Mouse (Mus musculus) frontal cortex, adult (tissue): ENCODE results near the gene H2-Q7.
"Not testable (repeated sequence)": the region's sequence is repeated elsewhere in the genome, so short reads cannot be mapped to it uniquely, and the experiment has no call there.

Source experiments
- ATAC-seq: cut with Nextera tagmentation; 2 replicates; pipeline ENCODE4 v1.9.2; 2017; ENCODE audit warnings: mild to moderate bottlenecking, moderate library complexity, mixed read lengths; ENCODE audit not compliant: low TSS enrichment

The H2-Q7 gene

DNA sequence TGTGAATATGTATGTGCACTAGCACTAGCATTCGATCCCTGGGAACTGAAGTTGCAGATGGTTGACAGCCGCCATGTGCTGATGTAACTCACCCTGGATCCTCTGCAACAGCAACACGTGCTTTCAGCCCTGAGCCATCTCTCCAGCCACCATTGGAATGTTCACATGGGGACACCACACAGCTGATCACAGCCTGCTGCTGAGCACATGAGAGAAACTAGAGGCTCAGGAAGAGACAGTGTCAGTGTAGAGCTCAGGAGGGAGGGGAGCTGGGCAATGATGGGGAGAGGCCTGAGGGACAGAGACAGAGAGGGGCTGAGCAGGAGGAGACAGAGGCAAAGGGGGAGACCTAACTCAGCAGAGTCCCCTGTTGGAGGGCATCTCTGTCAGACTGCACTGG, 3.4 kb upstream of the H2-Q7 start:
- ATAC-seq: not testable (repeated sequence)

DNA sequence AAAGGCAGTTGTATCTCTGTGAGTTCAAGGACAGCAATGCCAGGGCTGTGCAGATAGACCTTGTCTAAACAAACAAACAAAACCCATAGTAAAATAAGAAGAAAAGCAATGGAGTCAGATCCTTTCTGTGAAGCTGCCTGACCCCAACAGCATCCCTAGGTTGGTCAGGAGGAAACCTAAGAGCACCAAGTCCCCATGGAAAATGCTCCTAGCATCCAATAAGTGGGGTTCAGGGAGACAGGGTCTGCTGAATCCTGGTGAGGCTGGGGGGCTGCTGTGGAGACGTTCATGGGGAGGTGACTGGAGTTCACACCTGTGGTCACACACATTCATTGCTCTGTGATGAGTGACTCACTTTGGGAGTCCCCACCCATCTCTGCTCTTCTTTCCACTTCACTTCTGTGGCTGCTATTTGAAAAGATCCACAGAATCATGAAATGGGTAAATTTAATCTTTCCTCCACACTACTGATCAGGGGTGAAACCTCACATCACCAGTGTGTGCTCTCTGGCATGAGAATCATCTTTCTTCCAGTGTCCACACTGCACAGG, 1.5 kb upstream of the H2-Q7 start:
- ATAC-seq: not testable (repeated sequence)

DNA sequence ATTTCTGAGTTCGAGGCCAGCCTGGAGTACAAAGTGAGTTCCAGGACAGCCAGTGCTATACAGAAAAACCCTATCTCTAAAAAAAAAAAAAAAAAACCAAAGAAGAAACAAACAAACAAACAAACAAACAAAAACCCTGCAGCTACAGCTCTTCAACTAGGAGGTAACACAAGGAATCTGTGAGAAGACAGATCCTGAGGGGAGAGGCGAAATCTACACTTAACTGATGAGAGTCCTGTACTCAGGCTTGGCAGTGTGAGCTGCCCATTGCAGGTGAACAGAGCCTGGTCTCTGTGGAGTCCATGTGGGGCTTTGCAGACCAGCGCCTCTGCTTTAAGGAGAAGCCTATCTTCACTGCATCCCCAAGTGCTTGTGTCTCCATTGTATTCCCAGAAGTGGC, 560 bp upstream of the H2-Q7 start:
- ATAC-seq: not testable (repeated sequence)

DNA sequence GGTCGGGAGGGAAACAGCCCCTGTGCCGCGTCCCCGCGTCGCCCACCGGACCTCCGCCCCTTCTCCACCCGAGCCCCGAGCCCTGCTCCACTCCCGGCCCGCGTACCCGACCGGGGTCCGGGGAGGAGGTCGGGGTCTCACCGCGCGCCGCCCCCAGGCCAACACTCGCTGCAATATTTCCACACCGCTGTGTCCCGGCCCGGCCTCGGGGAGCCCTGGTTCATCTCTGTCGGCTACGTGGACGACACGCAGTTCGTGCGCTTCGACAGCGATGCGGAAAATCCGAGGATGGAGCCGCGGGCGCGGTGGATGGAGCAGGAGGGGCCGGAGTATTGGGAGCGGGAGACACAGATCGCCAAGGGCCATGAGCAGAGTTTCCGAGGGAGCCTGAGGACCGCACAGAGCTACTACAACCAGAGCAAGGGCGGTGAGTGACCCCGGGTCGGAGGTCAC, 366 bp downstream of the H2-Q7 start:
- not testable (repeated sequence) for ATAC-seq

DNA sequence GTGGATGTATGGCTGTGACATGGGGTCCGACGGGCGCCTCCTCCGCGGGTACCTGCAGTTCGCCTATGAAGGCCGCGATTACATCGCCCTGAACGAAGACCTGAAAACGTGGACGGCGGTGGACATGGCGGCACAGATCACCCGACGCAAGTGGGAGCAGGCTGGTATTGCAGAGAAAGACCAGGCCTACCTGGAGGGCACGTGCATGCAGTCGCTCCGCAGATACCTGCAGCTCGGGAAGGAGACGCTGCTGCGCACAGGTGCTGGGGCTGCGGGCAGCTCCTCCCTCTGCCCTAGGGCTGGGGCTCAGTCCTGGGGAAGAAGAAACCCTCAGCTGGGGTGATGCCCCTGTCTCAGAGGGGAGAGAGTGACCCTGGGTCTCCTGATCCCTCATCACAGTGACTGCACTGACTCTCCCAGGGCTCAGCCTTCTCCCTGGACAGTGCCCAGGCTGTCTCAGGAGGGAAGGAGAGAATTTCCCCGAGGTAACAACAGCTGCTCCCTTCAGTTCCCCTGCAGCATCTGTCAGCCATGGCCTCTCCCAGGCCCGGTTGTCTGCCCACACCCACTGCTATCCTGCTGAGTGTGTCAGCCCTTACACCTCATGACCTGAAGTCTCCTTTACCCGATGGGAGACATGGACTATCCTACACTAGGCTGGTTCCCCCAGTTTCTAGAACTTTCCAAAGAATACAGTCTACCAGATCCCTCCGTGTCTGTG, 1.1 kb downstream of the H2-Q7 start:
- not testable (repeated sequence) for ATAC-seq

- not testable (repeated sequence) for ATAC-seq
Observed at GRCm38 (mm10) chr17:35442376-35442775, 3.4 kb downstream of the H2-Q7 start.

- not testable (repeated sequence) for ATAC-seq
Observed at GRCm38 (mm10) chr17:35444510-35444909, 5.6 kb downstream of the H2-Q7 start.

DNA sequence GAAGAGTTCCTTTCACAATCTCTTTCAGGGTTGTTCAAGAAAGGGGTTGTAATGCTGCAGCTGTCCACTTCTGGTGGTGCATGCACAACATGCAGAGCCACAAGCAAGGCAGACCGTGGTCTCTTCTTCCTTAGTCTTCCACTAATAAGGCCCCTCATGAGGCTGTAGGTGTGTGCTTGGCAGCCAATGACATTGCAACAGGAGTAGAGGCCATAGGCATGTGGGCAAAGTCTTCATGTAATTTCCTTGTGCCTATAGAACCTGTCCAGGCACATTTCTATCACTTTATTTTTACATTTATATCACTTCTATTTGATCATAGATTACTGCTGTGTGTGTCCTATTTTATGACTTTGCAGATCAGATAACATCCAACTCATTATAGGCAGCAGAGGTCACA, 19.3 kb downstream of the H2-Q7 start:
- ATAC-seq: not testable (repeated sequence)

DNA sequence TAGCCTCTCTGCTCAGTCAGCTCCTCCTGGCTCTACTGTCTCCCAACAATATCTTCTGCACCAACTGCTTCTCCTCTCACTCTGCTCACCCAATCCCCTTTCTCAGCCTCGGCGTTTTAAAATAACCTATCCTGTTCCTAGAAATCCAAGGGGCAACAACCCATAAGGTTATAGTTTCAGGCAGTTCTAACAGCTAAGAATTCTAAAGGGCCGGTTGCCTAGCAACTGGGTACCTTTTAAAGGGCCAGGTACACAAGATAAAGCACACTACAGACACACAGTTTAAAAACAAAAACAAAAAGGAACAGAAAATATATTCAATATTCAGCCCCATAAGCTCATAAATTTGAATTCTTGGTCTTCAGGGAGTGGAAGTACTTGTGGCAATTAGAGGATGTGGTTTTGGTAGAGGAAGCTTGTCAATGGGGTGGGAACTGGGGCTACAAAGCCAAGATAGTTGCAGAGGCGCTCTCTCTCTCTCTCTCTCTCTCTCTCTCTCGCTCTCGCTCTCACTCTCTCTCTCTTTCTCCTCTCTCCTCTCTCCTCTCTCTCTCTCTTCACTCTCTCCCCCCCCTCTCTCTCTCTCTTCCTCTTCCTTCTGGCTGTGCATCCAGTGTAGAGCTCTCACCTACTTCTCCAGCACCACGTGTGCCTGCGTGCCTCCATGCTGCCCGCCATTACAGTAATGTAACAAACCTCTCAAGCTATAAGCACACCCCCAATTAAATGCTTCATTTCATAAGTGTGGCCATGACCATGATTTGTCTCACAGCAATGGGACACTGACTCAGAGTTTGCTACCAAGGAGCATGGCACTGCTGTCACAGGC, 21.8 kb downstream of the H2-Q7 start:
- ATAC-seq: not testable (repeated sequence)

DNA sequence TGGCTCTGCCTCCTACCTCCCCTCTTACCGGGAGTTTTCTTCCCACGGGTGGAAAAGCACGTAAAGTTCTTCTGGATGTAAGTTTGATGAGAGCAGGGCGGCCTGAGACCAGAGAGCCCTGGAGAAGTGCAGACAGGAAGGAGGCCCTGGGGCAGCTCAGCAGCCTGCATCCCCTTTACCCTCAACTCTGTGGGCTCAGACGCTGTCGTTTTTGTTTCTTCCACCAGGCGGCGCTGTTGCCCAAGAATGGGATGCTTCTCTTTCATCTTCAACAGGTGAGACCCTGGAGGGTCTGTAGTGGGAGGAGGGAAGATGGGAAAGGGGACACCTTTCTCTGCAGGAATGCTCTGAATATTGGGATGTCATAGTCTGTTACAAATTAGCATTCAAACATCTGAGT, 26.7 kb downstream of the H2-Q7 start:
- not testable (repeated sequence) for ATAC-seq

- ATAC-seq: not testable (repeated sequence)
Observed at GRCm38 (mm10) chr17:35468936-35469335, 30.0 kb downstream of the H2-Q7 start.

GRCm38 (mm10) chr17:35469842-35470751, 31.1 kb downstream of the H2-Q7 start, which contains the start of gene H2-Q10:
Gene H2-Q10, plus strand, starts transcription at chr17:35470089.
- no peak for ATAC-seq

DNA sequence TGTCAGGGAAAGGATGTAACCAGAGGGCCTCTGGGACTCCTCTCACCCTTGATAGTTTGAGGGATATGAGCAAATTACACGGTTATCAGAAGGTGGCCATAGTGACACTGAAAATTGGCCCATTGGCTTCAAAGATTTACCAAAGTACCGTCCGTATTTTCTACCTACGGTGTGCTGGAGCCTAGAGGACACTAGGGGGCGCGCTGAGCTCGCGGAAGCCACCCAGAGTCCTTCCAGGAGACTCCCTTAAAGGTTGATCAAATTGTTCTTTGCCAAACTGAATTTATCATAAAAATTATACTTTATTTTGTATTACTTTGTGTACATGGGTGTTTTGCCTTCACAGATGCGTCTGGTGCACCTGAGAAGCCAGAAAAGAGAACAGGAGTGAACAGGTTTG, 45.1 kb downstream of the H2-Q7 start:
- peak; percentile 72 for ATAC-seq

- no peak for ATAC-seq
Observed at GRCm38 (mm10) chr17:35485702-35486101, 46.7 kb downstream of the H2-Q7 start.

DNA sequence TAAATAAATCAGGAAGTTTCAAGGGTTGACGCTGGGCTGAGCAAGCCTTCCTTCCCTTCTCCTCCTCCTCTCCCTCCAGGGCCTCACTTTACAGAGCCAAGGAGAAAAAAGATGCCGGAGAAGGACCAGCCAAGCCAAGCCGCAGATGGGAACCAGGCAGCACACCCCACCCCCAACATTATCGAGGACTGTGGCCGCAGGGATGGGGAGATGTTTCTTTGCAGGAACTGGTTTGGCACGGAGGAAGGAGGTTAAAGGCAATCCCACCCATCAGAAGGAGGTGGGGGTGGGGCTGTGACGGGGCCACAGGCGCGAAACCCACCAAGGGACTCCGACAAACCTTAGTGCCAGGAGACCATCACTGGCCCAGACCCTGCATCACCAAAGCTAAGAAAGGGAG, 47.8 kb downstream of the H2-Q7 start:
- no peak for ATAC-seq

- no peak for ATAC-seq
Observed at GRCm38 (mm10) chr17:35488041-35488440, 49.1 kb downstream of the H2-Q7 start.

DNA sequence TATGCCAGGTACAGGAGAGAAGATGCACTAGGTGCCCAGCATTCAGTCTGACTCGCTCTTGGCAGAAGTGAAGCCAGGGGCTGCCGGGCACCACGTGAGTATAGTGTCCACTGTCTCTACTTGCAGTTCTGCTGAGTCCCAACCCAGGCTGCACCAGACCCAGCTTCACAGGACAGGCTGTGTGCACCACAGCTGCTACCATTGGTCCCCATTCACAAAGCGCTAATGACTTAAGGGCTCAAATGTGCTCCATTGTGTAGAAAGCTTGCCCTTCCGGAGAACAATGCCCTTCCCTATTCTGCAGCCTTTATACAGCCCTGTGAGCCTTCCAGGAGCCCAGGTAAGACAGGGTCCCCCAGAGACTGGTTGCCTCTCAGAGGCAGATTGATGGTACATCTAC, 51.4 kb downstream of the H2-Q7 start:
- ATAC-seq: no peak
